27 mouse cellular contexts compared by ENCODE assay signal in the genomic region with DNA sequence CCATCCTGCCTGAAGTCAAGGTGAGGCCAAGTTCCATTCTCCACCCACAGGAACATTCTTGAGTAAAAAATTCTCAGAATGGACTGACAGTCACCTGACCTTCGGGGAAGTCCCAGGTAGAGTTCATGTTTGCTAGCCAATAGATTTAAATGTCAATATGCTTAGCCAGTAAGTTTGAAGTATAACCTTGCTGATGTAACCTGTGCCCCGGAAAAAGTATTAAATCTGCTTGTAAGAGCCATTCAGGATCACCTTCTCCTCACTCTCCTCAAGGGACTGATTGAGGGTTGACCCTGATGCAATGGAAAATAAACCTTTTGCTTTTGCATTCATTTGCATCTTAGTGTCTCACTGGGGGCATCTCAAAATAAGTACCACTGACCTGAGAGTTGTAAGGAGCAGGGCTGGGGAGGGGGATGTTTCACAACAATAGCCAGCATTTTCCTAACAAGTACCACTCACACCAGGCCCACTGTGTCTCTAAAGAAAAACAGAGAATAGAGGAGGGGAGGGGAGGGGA.
DNase-seq lines count a peak whose midpoint lies in the region; TF ChIP-seq lines count a peak whose summit lies in the region.
"Had no signal": no experiment of that assay in that cellular context is flagged by ENCODE, and none has a peak within 500 bp of the region (broad histone marks: within the 10 kb centered on the region; RNA-seq: fewer than 3 reads in every experiment).

No protein-coding gene starts in this region.

- in situ Hi-C loops in CH12.LX (cut with MboI; ENCODE audit: low pct_ligation_motif_present, low pct_unique_long_range_greater_than_20kb, low sequenced_read_pairs) = no loop called here
- in situ Hi-C loops in ES-E14 (cut with MboI; ENCODE audit: low sequenced_read_pairs in 2 of 2, unreplicated experiment in 2 of 2) = no loop called here

- H3K9me3 ChIP-seq in CH12.LX (replicated peaks; ENCODE audit: low read length) (peaks cover 7% of the 10 kb centered on the region), ES-E14 (ENCODE audit: control insufficient read depth, insufficient read depth, low read depth, low read length) (no peaks in the 10 kb centered on the region)
- H3K9me3 ChIP-seq: embryonic facial prominence, embryonic 10.5 days; embryonic facial prominence, embryonic 13.5 days; forebrain, embryonic 12.5 days; forebrain, embryonic 15.5 days; G1E; heart, embryonic 12.5 days; heart, embryonic 15.5 days; hindbrain, embryonic 10.5 days; hindbrain, embryonic 13.5 days; intestine, embryonic 15.5 days had no signal

- TF ChIP-seq EP300 in CH12.LX (IDR thresholded peaks at IDR 0.05; ENCODE audit: low read length) = no peak

- TF ChIP-seq CTCF in kidney, adult 2 months (conservative IDR thresholded peaks at IDR 0.05; ENCODE audit: insufficient read depth, insufficient read length, low read depth, low read length) = no peak
- TF ChIP-seq CTCF in CH12.LX (conservative IDR thresholded peaks at IDR 0.05 in 1 of 2, IDR thresholded peaks at IDR 0.05 in 1 of 2; ENCODE audit: low read depth in 2 of 2, low read length in 2 of 2) = no peak

- no peak overlapping the region for H3K4me3 ChIP-seq in kidney, adult 2 months (ENCODE audit: insufficient read depth, low read depth, low read length)
- H3K4me3 ChIP-seq in CH12.LX (replicated peaks in 1 of 3; ENCODE audit: low read depth in 2 of 3, low read length in 2 of 3, poor library complexity in 1 of 3) (no peak overlapping the region), ES-E14 (ENCODE audit: insufficient read depth in 1 of 2, low read depth in 1 of 2, low read length in 2 of 2, poor library complexity in 1 of 2, severe bottlenecking in 1 of 2) (no peak overlapping the region)
- H3K4me3 ChIP-seq: embryonic facial prominence, embryonic 10.5 days; embryonic facial prominence, embryonic 13.5 days; erythroblast, embryonic 14.5 days; forebrain, embryonic 12.5 days; forebrain, embryonic 15.5 days; heart, embryonic 12.5 days; heart, embryonic 15.5 days; hindbrain, embryonic 10.5 days; hindbrain, embryonic 13.5 days; intestine, embryonic 15.5 days had no signal

- dilution Hi-C loops in CH12.LX (cut with MboI; ENCODE audit: extremely low pct_ligation_motif_present, extremely low pct_unique_long_range_greater_than_20kb, low sequenced_read_pairs) = no loop called here

- TF ChIP-seq RAD21 in CH12.LX (IDR thresholded peaks at IDR 0.05; ENCODE audit: low read depth, low read length) = no peak

- DNase-seq in kidney, adult 2 months = peak; percentile 27
- DNase-seq in kidney, postnatal 25 days = no peak
- DNase-seq in CH12.LX (ENCODE audit: extremely low read depth) = peak; percentile 18
- no peak for DNase-seq in ES-E14 (ENCODE audit: low read depth, low spot score)
- no peak for DNase-seq in cerebellum, postnatal 36 days
- DNase-seq in cerebellum, postnatal 10 days = no peak
- DNase-seq: adrenal gland, adult 8-10 months; adrenal gland, postnatal 25 days; cerebellum, adult 11-12 months; cerebellum, adult 8-10 months; cerebellum, postnatal 14 days; gastrocnemius, postnatal 25 days; heart, adult 18-20 months; heart, postnatal 10 days; heart, postnatal 36 days had no signal

- no peak for TF ChIP-seq POLR2A in kidney, adult 2 months (IDR thresholded peaks at IDR 0.05; ENCODE audit: low read depth, low read length)
- TF ChIP-seq POLR2A in CH12.LX (IDR thresholded peaks at IDR 0.05; ENCODE audit: low read depth, low read length) = no peak

- no peaks in the 10 kb centered on the region for H3K27me3 ChIP-seq in kidney, adult 2 months (replicated peaks; ENCODE audit: control insufficient read depth, insufficient read depth, low read length)
- no peaks in the 10 kb centered on the region for H3K27me3 ChIP-seq in CH12.LX (replicated peaks)
- H3K27me3 ChIP-seq: embryonic facial prominence, embryonic 13.5 days; forebrain, embryonic 12.5 days; forebrain, embryonic 15.5 days; heart, embryonic 12.5 days; heart, embryonic 15.5 days; hindbrain, embryonic 13.5 days; intestine, embryonic 15.5 days; Patski had no signal

- no peaks in the 10 kb centered on the region for H3K4me1 ChIP-seq in kidney, adult 2 months (ENCODE audit: control insufficient read depth, insufficient read depth, low read length)
- H3K4me1 ChIP-seq in CH12.LX (ENCODE audit: control insufficient read depth in 1 of 2, insufficient read depth in 2 of 2) (peaks cover 0 to 6% of the 10 kb centered on the region in 2 experiments; a peak in 2 of 4 replicates), ES-E14 (ENCODE audit: control insufficient read depth in 2 of 2, insufficient read depth in 2 of 2, low read length in 2 of 2, poor library complexity in 1 of 2) (peaks cover 23% of the 10 kb centered on the region in 2 experiments)
- H3K4me1 ChIP-seq: embryonic facial prominence, embryonic 10.5 days; embryonic facial prominence, embryonic 13.5 days; forebrain, embryonic 12.5 days; forebrain, embryonic 15.5 days; heart, embryonic 12.5 days; heart, embryonic 15.5 days; hindbrain, embryonic 13.5 days; intestine, embryonic 15.5 days had no signal

- H3K9ac ChIP-seq in CH12.LX (ENCODE audit: insufficient read depth, low read depth) = no peak overlapping the region
- no peak overlapping the region for H3K9ac ChIP-seq in ES-E14 (ENCODE audit: insufficient read depth, low read depth, low read length, poor library complexity, severe bottlenecking)
- H3K9ac ChIP-seq: embryonic facial prominence, embryonic 13.5 days; forebrain, embryonic 12.5 days; forebrain, embryonic 15.5 days; heart, embryonic 12.5 days; heart, embryonic 15.5 days; hindbrain, embryonic 13.5 days; intestine, embryonic 15.5 days had no signal

- H3K27ac ChIP-seq in kidney, adult 2 months (ENCODE audit: insufficient read depth, low read depth, low read length) = no peak overlapping the region
- H3K27ac ChIP-seq in CH12.LX (ENCODE audit: insufficient read depth, low read depth) (no peak overlapping the region), ES-E14 (ENCODE audit: insufficient read depth, low read depth, low read length, poor library complexity, severe bottlenecking) (peak overlapping the region; percentile 91; the same call in 1 of the 2 replicates)
- H3K27ac ChIP-seq: embryonic facial prominence, embryonic 10.5 days; embryonic facial prominence, embryonic 13.5 days; forebrain, embryonic 12.5 days; forebrain, embryonic 15.5 days; heart, embryonic 15.5 days; hindbrain, embryonic 10.5 days; hindbrain, embryonic 13.5 days; intestine, embryonic 15.5 days had no signal

- H3K79me2 ChIP-seq in CH12.LX (replicated peaks; ENCODE audit: control insufficient read depth, extremely low read depth, insufficient read depth, poor library complexity, severe bottlenecking) = no peaks in the 10 kb centered on the region

- WGBS in kidney, adult 2 months = 39% methylated on average over 2 of the region's 2 CpGs

- no peaks in the 10 kb centered on the region for H3K36me3 ChIP-seq in kidney, adult 2 months (ENCODE audit: control insufficient read depth, insufficient read depth, low read length)
- H3K36me3 ChIP-seq in CH12.LX (replicated peaks in 1 of 2; ENCODE audit: control insufficient read depth in 1 of 2, insufficient read depth in 1 of 2, low read length in 1 of 2) (no peaks in the 10 kb centered on the region), ES-E14 (ENCODE audit: control insufficient read depth, insufficient read depth, low read length, poor library complexity, severe bottlenecking) (no peaks in the 10 kb centered on the region)
- H3K36me3 ChIP-seq: embryonic facial prominence, embryonic 10.5 days; embryonic facial prominence, embryonic 13.5 days; forebrain, embryonic 12.5 days; forebrain, embryonic 15.5 days; G1E; heart, embryonic 12.5 days; heart, embryonic 15.5 days; hindbrain, embryonic 10.5 days; hindbrain, embryonic 13.5 days; intestine, embryonic 15.5 days had no signal

- no peak overlapping the region for H3K4me2 ChIP-seq in CH12.LX (ENCODE audit: insufficient read depth, low read depth, poor library complexity, severe bottlenecking)
- H3K4me2 ChIP-seq: embryonic facial prominence, embryonic 13.5 days; forebrain, embryonic 12.5 days; forebrain, embryonic 15.5 days; heart, embryonic 12.5 days; heart, embryonic 15.5 days; hindbrain, embryonic 13.5 days; intestine, embryonic 15.5 days had no signal

TF ChIP-seq in CH12.LX, 34 proteins besides CTCF, POLR2A, EP300 and RAD21 (continues in another document):
- TF ChIP-seq MXI1 (IDR thresholded peaks at IDR 0.05; ENCODE audit: low read depth, low read length) (no peak), BHLHE40 (IDR thresholded peaks at IDR 0.05; ENCODE audit: low read depth, low read length) (no peak), USF2 (conservative IDR thresholded peaks at IDR 0.05; ENCODE audit: low read depth, low read length) (no peak), CHD1 (IDR thresholded peaks at IDR 0.05; ENCODE audit: low read depth, low read length) (no peak), ZNF384 (IDR thresholded peaks at IDR 0.05; ENCODE audit: low read depth, low read length) (no peak), NRF1 (IDR thresholded peaks at IDR 0.05; ENCODE audit: low read depth, low read length) (no peak), MAZ (IDR thresholded peaks at IDR 0.05; ENCODE audit: low read depth, low read length) (no peak), HCFC1 (IDR thresholded peaks at IDR 0.05; ENCODE audit: low read depth, low read length) (no peak), SMC3 (IDR thresholded peaks at IDR 0.05; ENCODE audit: low read depth, low read length) (no peak), JUN (IDR thresholded peaks at IDR 0.05; ENCODE audit: insufficient read depth, low read depth, low read length) (no peak), PAX5 (IDR thresholded peaks at IDR 0.05; ENCODE audit: low read length) (no peak), MEF2A (IDR thresholded peaks at IDR 0.05; ENCODE audit: borderline replicate concordance, low read depth, low read length) (no peak)

TF ChIP-seq in ES-E14, 5 proteins besides CTCF, POLR2A, EP300 and RAD21:
- TF ChIP-seq ZNF384 (IDR thresholded peaks at IDR 0.05; ENCODE audit: low read depth, low read length) = no peak
- no peak for TF ChIP-seq MAFK (IDR thresholded peaks at IDR 0.05; ENCODE audit: insufficient read depth, low read depth, low read length)
- peak; percentile 30; the same call in 1 of the 2 replicates for TF ChIP-seq CHD2 (IDR thresholded peaks at IDR 0.05; ENCODE audit: low read depth, low read length)
TF ChIP-seq in ES-E14: peak in this region for 1.

Comparison
In these comparisons a context has a peak if more than half of its experiments do, and no peak if none do; other contexts are left out.
1. DNase-seq: peak in kidney, adult 2 months (single experiment) and CH12.LX (single experiment); none in kidney, postnatal 25 days (0 of 2), ES-E14 (single experiment), cerebellum, postnatal 36 days (0 of 2) and cerebellum, postnatal 10 days (0 of 2).